In the genomic region with DNA sequence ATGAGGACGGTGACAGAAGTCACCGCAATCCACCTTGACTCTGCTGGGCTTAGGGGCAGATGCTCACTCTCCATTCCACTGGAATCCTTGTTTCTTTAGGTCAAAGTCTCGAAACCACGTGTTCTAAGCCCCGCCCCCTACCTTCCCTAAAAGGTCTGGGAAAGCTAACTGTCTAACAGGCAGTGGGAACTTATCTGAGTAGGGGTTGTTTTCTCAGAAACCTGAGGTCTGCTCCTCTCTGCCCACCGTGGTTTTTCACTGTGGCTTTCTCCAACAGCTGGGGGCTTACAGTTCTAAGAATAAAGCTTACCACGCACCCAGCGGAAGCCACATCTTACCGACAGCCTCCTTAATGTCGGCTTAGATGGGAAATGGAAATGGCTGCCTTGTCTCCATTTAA, we compare ENCODE assay signal across 10 mouse cellular contexts. TPM values are rescaled to one million over a fixed set of nuclear protein-coding genes. Genes with fewer than 3 reads are reported as not detected.
DNase-seq lines count a peak whose midpoint lies in the region; ATAC-seq lines count a peak whose summit lies in the region.
"Had no signal": no experiment of that assay in that cellular context is flagged by ENCODE, and none has a peak within 500 bp of the region (broad histone marks: within the 10 kb centered on the region; RNA-seq: fewer than 3 reads in every experiment).

No protein-coding gene starts in this region.

- H3K4me2 ChIP-seq in liver, embryonic 16.5 days (ENCODE audit: low read depth, low read length) = peak overlapping the region; percentile 36

- H3K9ac ChIP-seq in liver, embryonic 16.5 days (ENCODE audit: low read depth, low read length) = no peak overlapping the region; the same call in 1 of the 2 replicates

- H3K36me3 ChIP-seq in heart, embryonic 10.5 days = peaks cover 14% of the 10 kb centered on the region
- no peaks in the 10 kb centered on the region for H3K36me3 ChIP-seq in liver, embryonic 16.5 days (ENCODE audit: control insufficient read depth, insufficient read depth)

- intact Hi-C loops in heart, postnatal 10 days (cut with DNase I) = no loop called here

- H3K4me1 ChIP-seq in heart, embryonic 10.5 days = peaks cover 23% of the 10 kb centered on the region
- H3K4me1 ChIP-seq in liver, embryonic 16.5 days (ENCODE audit: control insufficient read depth, low read depth, low read length) = peaks cover 5% of the 10 kb centered on the region

- H3K27ac ChIP-seq in heart, embryonic 10.5 days = no peak overlapping the region
- H3K27ac ChIP-seq in liver, embryonic 16.5 days (ENCODE audit: low read length) = no peak overlapping the region

- H3K9me3 ChIP-seq in heart, embryonic 10.5 days = no peaks in the 10 kb centered on the region
- no peaks in the 10 kb centered on the region for H3K9me3 ChIP-seq in liver, embryonic 16.5 days (replicated peaks; ENCODE audit: control insufficient read depth, low read length)

- peaks cover 41% of the 10 kb centered on the region for H3K27me3 ChIP-seq in heart, embryonic 10.5 days (ENCODE audit: insufficient read depth, poor library complexity, severe bottlenecking)
- H3K27me3 ChIP-seq in liver, embryonic 16.5 days (ENCODE audit: control insufficient read depth, insufficient read depth, low read depth, low read length) = no peaks in the 10 kb centered on the region

- no peak for DNase-seq in heart, embryonic 10.5 days (ENCODE audit: low spot score)
- no peak for DNase-seq in heart, postnatal 10 days
- peak; percentile 16 to 50 for DNase-seq in CD8-positive naive resting alpha-beta T cell, adult 2 months (ENCODE audit: low read depth in 2 of 2, low spot score in 2 of 2)
- DNase-seq in kidney, adult 18-20 months = peak; percentile 45
- no peak for DNase-seq in layer of hippocampus, postnatal 36 days
- no peak for DNase-seq in adrenal gland, postnatal 14 days
- DNase-seq in urinary bladder, postnatal 36 days (ENCODE audit: low spot score in 2 of 2) = no peak
- DNase-seq: left cerebral cortex, postnatal 4 days; right cerebral cortex, adult 18-20 months had no signal

- ATAC-seq in liver, embryonic 16.5 days (ENCODE audit: low read depth) = no peak

- 32% methylated on average over 10 of the region's 10 CpGs for WGBS in heart, embryonic 10.5 days
- WGBS in liver, embryonic 16.5 days (ENCODE audit: insufficient replicate concordance) = 12% methylated on average over 10 of the region's 10 CpGs

- H3K4me3 ChIP-seq in heart, embryonic 10.5 days = peak overlapping the region; percentile 1; the same call in 1 of the 2 replicates
- H3K4me3 ChIP-seq in liver, embryonic 16.5 days (ENCODE audit: low read depth, low read length) = no peak overlapping the region

RNA-seq across cellular contexts. Expression of a gene that starts 12.0 kb away (rescaled TPM):
- polyA plus RNA-seq in heart, embryonic 10.5 days (2016; fragmentation: Nextera tagmentation; extraction: Ambion mirVana) = not detected in 2 replicates
- 1 to 10 TPM in 1 of 2 experiments, under 1 TPM in 1; 0.82 to 1.4 TPM for total RNA-seq in heart, postnatal 10 days (2021)
- polyA plus RNA-seq in liver, embryonic 16.5 days (2015; fragmentation: Nextera tagmentation; extraction: Ambion mirVana) = not detected in 2 replicates
- total RNA-seq in layer of hippocampus, postnatal 36 days (2021) = 1 to 10 TPM; 1.3 to 1.6 TPM
- total RNA-seq in adrenal gland, postnatal 14 days (2021) = 1.1 and 1.5 TPM in 2 replicates

RNA-seq across cellular contexts. Expression of a gene that starts 33.5 kb away (rescaled TPM):
- polyA plus RNA-seq in heart, embryonic 10.5 days (2016; fragmentation: Nextera tagmentation; extraction: Ambion mirVana) = 89.6 and 117 TPM in 2 replicates
- 100 to 1,000 TPM; 124 to 126 TPM for total RNA-seq in heart, postnatal 10 days (2021)
- polyA plus RNA-seq in liver, embryonic 16.5 days (2015; fragmentation: Nextera tagmentation; extraction: Ambion mirVana) = 39.4 and 43.0 TPM in 2 replicates
- 10 to 100 TPM; 74.5 to 85.0 TPM for total RNA-seq in layer of hippocampus, postnatal 36 days (2021)
- total RNA-seq in adrenal gland, postnatal 14 days (2021) = 121 and 126 TPM in 2 replicates

Comparison
In these comparisons a context has a peak if more than half of its experiments do, and no peak if none do; other contexts are left out.
1. DNase-seq: peak in CD8-positive naive resting alpha-beta T cell, adult 2 months (2 of 2) and kidney, adult 18-20 months (single experiment); none in heart, embryonic 10.5 days (single experiment), heart, postnatal 10 days (0 of 2), layer of hippocampus, postnatal 36 days (0 of 2), adrenal gland, postnatal 14 days (single experiment) and urinary bladder, postnatal 36 days (0 of 2).